Mouse (Mus musculus) heart, postnatal 10 days (tissue): Measurements from ENCODE around the gene Lhx6. TPM values are rescaled to one million over a fixed set of nuclear protein-coding genes. Genes with fewer than 3 reads are reported as not detected.
A peak's percentile ranks its signal among the peaks of the same experiment; 100 is the strongest.
"Not testable (repeated sequence)": the region's sequence is repeated elsewhere in the genome, so short reads cannot be mapped to it uniquely, and the experiment has no call there.

Experiments used
- DNase-seq, 2 experiments: peaks; one replicate each; pipeline ENCODE4 v3.0.0; 2021
- intact Hi-C: fragments of 180-260 bp; cut with DNase I; formaldehyde crosslinking; loops from one replicate; pipeline ENCODE4 v1.15.1; 2025
- total RNA-seq, 2 experiments: library from RNA; stranded (reverse); gene quantifications; 2 replicates each; pipeline ENCODE4 v1.2.3; 2021

The Lhx6 gene
- total RNA-seq = 10 to 100 TPM; 10.1 to 10.3 TPM

- intact Hi-C loops = loop anchor here (2.0 to 10.0 kb wide), 4 partner anchors 22 to 170 kb away; no protein-coding TSS in a partner anchor
- peak; percentile 45 for DNase-seq
These were observed at the start of gene Lhx6 for GRCm38 (mm10) chr2:36104956-36105741. Gene Lhx6 (minus strand): TSS chr2:36105408.

GRCm38 (mm10) chr2:36152401-36152800, 47.2 kb upstream of the Lhx6 start:
- DNase-seq, intact Hi-C loops: not testable (repeated sequence)

- intact Hi-C loops = no loop called here
These were observed 43.7 kb upstream of the Lhx6 start for GRCm38 (mm10) chr2:36148876-36149365.

GRCm38 (mm10) chr2:36139096-36139495, 33.9 kb upstream of the Lhx6 start:
- intact Hi-C loops = loop anchor here (5.0 kb wide), 1 partner anchor 73 kb away; no protein-coding TSS in a partner anchor
- DNase-seq = peak in 1 of 2 experiments; percentile 21

More at GRCm38 (mm10) chr2:36148876-36149365, 43.7 kb upstream of the Lhx6 start:
- no peak for DNase-seq

- peak; percentile 95 to 96 for DNase-seq
- intact Hi-C loops = loop anchor here (5.0 kb wide), 1 partner anchor 76 kb away; no protein-coding TSS in a partner anchor
These were observed 31.2 kb upstream of the Lhx6 start, which contains the start of the genes Mrrf and Rbm18 for GRCm38 (mm10) chr2:36136300-36136941. Gene Mrrf (plus strand): TSS chr2:36136389. Gene Rbm18 (minus strand): TSS chr2:36136773.

DNA sequence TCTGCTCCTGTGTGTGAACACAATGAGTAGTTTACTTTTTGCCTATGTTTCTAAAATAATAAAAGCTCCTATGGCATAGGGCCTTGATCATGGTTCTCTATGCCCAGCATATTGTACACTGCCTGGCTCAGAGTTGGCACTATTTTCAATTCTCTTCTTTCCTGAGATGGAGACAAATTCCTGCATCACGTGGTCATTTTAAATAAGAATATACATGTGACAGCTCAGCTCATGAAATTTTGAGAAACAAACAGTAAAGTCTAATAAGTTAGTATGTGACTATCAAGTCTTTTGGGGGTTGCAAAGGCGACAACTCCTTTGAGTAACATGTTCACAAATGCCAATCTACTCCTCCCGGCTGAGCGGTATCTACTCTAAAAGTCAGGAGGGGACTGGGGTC, 30.7 kb upstream of the Lhx6 start:
- no peak for DNase-seq
- intact Hi-C loops = loop anchor here (5.0 kb wide), 1 partner anchor 76 kb away; no protein-coding TSS in a partner anchor

- intact Hi-C loops = loop anchor here (5.0 kb wide), 1 partner anchor 92 kb away; no protein-coding TSS in a partner anchor
- DNase-seq = no peak
These were observed 23.8 kb upstream of the Lhx6 start for GRCm38 (mm10) chr2:36129051-36129450.

GRCm38 (mm10) chr2:36127973-36128372, 22.8 kb upstream of the Lhx6 start:
- intact Hi-C loops = loop anchor here (2.0 to 5.0 kb wide), 2 partner anchors 23 to 91 kb away; partner anchors contain the start of gene Lhx6

GRCm38 (mm10) chr2:36126795-36127429, 21.7 kb upstream of the Lhx6 start:
- intact Hi-C loops = loop anchor here (2.0 to 5.0 kb wide), 2 partner anchors 22 to 90 kb away; partner anchors contain the start of gene Lhx6
- no peak for DNase-seq

More at GRCm38 (mm10) chr2:36127973-36128372, 22.8 kb upstream of the Lhx6 start:
- DNase-seq = no peak

DNA sequence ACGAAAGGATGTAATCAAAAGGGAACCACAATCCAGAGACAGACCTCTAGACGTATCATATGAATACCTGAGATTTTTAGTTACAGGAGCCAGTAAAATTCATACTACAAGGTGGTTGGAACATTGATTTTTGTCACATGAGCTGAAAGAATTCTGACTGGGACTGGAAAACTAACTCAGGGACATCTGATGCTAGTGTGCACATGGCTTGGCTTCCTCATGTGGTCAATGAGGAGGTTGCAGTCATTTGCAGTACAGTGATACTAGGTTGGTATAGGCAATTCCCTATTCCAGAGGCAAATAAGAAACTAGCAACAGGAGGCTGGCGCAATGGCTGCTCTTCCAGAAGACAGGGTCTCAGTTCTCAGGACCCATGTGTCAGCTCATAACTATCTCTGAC, 7.4 kb upstream of the Lhx6 start:
- intact Hi-C loops = no loop called here

DNA sequence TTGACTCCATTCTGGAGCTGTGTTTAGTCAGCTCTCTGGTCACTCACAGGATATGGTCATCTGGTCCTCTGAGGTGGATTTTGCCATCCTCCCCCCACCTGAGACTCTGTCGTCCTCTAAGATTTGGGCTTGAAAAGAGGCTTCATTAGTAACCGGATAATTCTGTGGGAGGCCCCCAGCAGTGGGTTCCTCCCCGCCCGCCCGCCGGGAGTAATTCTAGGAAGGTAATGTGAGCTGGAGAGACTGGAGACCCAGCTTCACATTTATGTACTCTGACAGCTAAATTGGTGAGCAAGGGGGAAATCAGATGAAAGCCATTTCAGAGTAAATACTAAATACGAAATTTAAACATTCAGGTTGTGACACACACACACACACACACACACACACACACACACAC, 3.4 kb upstream of the Lhx6 start:
- no peak for DNase-seq
- intact Hi-C loops = loop anchor here (10.0 kb wide), 1 partner anchor 166 kb away; no protein-coding TSS in a partner anchor

More for the DNA sequence above, 7.4 kb upstream of the Lhx6 start:
- no peak for DNase-seq

DNA sequence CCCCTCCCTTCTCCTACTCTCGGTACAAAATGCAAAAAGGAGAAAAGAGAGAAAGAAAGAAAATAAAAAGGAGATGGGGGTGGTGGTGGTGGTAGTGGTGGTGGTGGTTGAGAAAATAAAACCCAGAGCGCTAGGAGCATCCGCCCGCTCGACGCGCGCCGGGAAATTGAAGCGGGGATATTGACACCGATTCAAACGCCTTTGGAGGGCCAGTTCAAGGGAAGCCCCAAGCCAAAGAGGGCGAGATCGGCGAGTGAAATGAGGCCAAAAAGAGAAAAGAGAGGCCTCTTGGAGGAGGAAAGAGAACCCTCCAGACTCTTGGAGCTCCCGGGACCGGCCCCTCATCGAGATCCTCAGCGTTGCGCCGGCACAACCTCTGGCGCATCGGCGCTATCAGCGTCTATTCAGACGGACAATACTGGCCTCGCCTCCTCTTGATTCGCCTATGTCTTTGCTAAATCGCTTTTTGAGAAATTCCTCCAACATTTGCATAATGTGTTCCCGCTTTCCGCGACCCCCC, 712 bp downstream of the Lhx6 start:
- intact Hi-C loops = loop anchor here (2.0 to 10.0 kb wide), 4 partner anchors 22 to 170 kb away; no protein-coding TSS in a partner anchor
- peak; percentile 24 to 35 for DNase-seq

DNA sequence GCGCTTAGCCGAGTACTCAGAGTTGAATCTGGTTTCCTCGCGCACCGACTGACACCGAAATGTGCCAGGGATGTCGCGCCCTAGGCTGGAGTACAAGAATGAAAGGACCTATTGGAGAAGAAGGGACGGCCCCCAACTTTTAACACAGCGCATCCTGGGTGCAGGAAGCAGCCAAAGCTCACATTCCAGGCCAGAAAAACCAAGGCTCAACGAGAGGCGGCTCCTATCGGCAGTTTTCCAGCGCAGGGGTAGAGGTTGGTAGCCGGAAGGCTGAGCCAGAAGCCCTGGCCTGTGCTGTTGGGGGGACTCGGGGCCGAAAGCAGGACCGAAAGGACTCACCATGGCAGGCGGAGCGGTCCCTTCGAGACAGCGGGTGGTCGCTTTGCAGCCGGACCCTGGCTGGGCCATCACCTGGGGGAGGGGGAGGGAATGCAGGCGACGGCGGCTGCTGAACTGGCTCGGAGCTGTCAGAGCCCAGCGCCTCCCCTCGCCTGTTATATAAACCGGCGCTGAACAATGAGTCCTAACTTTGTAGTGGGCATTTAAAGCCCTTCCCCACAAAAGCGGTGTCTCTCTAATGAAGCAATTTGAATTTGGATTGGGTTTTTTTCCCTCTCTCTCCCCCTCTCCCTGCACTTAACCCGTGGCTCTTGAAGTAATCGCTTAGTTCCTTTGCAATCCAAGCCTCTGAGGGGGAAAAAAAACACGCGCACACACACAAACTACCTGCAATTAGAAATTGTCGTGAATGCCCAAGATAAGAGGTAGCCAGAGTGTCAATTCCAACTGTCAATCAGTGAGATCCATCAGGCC, 1.4 kb downstream of the Lhx6 start:
- intact Hi-C loops = loop anchor here (2.0 to 10.0 kb wide), 4 partner anchors 23 to 171 kb away; no protein-coding TSS in a partner anchor
- peak; percentile 30 to 41 for DNase-seq

DNA sequence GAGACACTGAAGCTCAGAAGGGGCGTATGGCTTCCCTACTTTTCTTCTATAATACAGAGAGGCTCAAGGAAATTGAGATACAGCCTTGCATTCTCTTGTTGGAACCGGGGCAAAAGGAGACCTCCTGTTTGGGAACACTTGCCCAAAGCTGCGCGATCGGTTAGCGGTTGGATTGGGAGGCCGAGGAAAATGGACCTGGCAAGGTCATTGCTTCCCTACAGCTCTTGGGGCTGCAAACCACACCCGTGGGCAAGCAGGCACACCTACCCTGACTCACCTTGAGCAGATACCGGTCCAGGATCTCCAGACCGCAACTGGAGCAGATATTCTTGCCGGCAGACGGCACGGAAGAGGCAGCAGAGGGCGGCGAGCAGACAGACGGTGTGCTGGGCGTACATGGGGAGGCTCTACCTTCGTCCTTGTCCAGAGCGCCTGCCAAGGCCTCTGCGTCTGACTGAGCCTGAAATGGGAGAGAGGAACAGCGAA, 2.1 kb downstream of the Lhx6 start:
- DNase-seq = no peak
- intact Hi-C loops = loop anchor here (5.0 to 10.0 kb wide), 3 partner anchors 91 to 172 kb away; no protein-coding TSS in a partner anchor

GRCm38 (mm10) chr2:36102559-36102946, 2.7 kb downstream of the Lhx6 start:
- DNase-seq = peak; percentile 28 to 34
- intact Hi-C loops = loop anchor here (5.0 to 10.0 kb wide), 3 partner anchors 90 to 172 kb away; no protein-coding TSS in a partner anchor

DNA sequence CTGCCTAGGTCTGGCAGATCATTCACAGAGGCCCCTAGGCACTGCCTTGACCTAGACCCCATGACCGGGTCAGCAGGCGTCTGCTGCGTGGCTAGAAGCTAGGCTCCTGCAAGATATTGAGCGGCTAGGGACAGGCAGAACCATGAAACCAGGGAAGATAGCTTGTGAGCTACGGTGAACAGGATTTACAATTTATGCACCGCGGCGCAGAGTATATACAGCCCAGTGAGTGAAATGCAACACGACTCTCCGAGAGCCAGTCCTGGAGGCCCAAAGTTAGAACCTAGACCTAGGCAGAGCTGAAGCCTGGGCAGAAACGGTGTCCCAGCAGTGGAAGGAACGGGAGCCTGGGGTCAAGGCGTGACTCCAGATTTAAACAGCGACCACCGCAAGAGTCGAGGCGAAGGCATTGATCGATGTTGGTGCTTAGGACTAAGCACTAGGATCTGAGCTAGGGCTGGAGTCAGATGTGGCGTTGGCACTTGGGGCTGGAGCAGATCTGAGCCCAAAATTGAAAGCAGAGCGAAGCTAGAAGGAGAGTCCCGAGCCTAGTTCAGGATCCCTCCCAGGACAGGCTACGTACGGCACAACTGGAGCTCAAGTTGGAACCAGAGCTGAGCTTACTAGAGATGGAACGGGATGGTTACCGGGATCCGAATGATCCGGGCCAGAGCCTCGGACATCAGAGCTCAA, 3.2 kb downstream of the Lhx6 start:
- intact Hi-C loops = loop anchor here (5.0 to 10.0 kb wide), 3 partner anchors 90 to 173 kb away; no protein-coding TSS in a partner anchor
- DNase-seq = no peak

DNA sequence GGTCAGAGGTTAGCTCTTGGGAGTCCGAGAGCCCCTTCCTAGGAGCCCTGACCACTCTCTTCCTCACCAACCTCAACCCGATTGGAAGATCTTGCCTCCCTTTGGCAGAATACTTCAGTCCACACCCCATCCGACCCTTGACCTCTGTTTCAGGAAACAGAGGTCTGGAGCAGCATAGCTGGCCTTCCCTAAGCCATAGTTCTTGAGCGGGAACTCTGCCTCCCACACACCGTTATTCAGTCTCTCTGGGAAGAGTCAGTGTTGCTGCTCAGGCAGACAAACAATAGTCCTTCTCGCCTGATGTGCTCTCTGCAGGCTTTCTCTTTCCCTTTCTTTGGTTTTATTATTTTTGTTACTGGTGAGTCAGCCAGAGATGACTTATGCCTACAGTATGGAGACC, 5.5 kb downstream of the Lhx6 start:
- DNase-seq = no peak
- intact Hi-C loops = loop anchor here (5.0 to 10.0 kb wide), 3 partner anchors 87 to 175 kb away; no protein-coding TSS in a partner anchor

- no peak for DNase-seq
These were observed 7.2 kb downstream of the Lhx6 start for GRCm38 (mm10) chr2:36098021-36098420.

More at GRCm38 (mm10) chr2:36098021-36098420, 7.2 kb downstream of the Lhx6 start:
- intact Hi-C loops = no loop called here
